Mouse (Mus musculus) hindbrain, embryonic 11.5 days (tissue): ENCODE data around the gene Rexo2. TPM values are rescaled to one million over a fixed set of nuclear protein-coding genes. Genes with fewer than 3 reads are reported as not detected.

Source experiments
- ATAC-seq: fragments of 200-750 bp; cut with Nextera tagmentation; 2 replicates; pipeline ENCODE4 v1.8.0; 2017; ENCODE audit warnings: mild to moderate bottlenecking, moderate TSS enrichment, moderate library complexity; ENCODE audit not compliant: low FRiP score
- DNase-seq: peaks from one replicate; pipeline ENCODE4 v3.0.0-alpha.2; 2015; ENCODE audit warnings: low spot score
- H3K27ac ChIP-seq: fragments of 300-500 bp; sonication (generic); 2 replicates; pipeline ENCODE4 v1.5.1; 2014; ENCODE audit warnings: mild to moderate bottlenecking, low read depth, low read length
- H3K27me3 ChIP-seq: fragments of 300-500 bp; sonication (generic); 2 replicates; pipeline ENCODE4 v1.6.1; 2014; ENCODE audit warnings: mild to moderate bottlenecking, low read length, moderate library complexity, mixed read lengths; ENCODE audit not compliant: control insufficient read depth, insufficient read depth
- H3K36me3 ChIP-seq: fragments of 300-500 bp; sonication (generic); 2 replicates; pipeline ENCODE4 v1.6.1; 2014; ENCODE audit warnings: mild to moderate bottlenecking, low read length, moderate library complexity, mixed read lengths; ENCODE audit not compliant: control insufficient read depth, insufficient read depth
- H3K4me1 ChIP-seq: fragments of 300-500 bp; sonication (generic); replicated peaks from 2 replicates; pipeline ENCODE4 v1.6.1; 2014; ENCODE audit warnings: low read length, mixed read lengths; ENCODE audit not compliant: control insufficient read depth, insufficient read depth
- H3K4me2 ChIP-seq: fragments of 300-500 bp; sonication (generic); replicated peaks from 2 replicates; pipeline ENCODE4 v1.6.1; 2014; ENCODE audit warnings: mild to moderate bottlenecking, low read depth, low read length
- H3K4me3 ChIP-seq: fragments of 300-500 bp; sonication (generic); 2 replicates; pipeline ENCODE4 v1.5.1; 2014; ENCODE audit warnings: low read depth, low read length
- H3K9ac ChIP-seq: fragments of 300-500 bp; sonication (generic); 2 replicates; pipeline ENCODE4 v1.6.1; 2014; ENCODE audit warnings: low read depth, low read length
- H3K9me3 ChIP-seq: fragments of 300-500 bp; sonication (generic); 2 replicates; pipeline ENCODE4 v1.6.1; 2016; ENCODE audit warnings: low read length; ENCODE audit not compliant: control insufficient read depth
- WGBS: fragments of 180-500 bp; shearing (Covaris S2); extraction: QIAGEN DNeasy Blood & Tissue Kit; methylation state at CpG from one replicate; pipeline ENCODE4 v1.1.7; 2014; 5-methylcytosine and 5-hydroxymethylcytosine counted together
- polyA plus RNA-seq: library from polyadenylated mRNA; unstranded; fragments of >200 nt; fragmentation: Nextera tagmentation; extraction: Ambion mirVana; gene quantifications from 2 replicates; pipeline ENCODE4 v1.2.1, GENCODE M21; 2014

Rexo2 gene
- polyA plus RNA-seq, 1 experiment from 2014 or later: 88.0 TPM

DNA sequence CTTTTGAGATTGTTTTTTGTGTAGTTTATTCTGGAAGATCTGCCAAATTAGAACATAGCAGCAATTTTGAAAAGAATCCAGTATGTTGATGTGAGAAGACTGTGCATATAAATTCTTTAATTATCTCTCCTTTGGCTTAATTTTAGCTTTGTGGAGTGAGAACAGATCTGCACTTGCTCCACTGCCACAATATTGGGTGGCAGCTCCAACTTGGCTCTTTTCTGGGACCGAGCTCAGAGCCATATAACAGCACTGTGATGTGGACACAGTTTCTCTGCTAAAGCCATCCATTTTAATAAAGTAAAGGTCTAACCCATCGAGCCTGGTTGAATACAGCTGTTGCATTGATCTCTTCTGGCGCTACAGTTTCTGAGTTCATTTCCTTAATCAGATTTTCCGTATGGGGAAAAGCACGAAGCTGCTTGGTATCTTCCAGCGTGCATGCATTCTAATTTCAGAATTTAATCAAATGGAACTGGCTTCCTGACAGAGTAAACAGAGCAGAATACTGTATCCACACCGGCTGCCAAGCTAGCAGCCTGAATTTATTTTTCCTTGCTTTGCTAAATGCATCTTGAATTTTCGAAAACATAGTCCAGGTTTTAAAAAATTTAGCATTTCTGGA is 24.4 kb upstream of the Rexo2 start:
- DNase-seq: no peak
- Histone ChIP-seq H3K4me3 (no peak overlapping the region), H3K4me1 (no peaks in the 10 kb centered on the region), H3K27me3 (no peaks in the 10 kb centered on the region), H3K36me3 (no peaks in the 10 kb centered on the region), H3K9ac (no peak overlapping the region), H3K27ac (no peak overlapping the region), H3K4me2 (no peak overlapping the region), H3K9me3 (no peaks in the 10 kb centered on the region)
- 80% methylated on average over 8 of the region's 8 CpGs for WGBS
- ATAC-seq: no peak

DNA sequence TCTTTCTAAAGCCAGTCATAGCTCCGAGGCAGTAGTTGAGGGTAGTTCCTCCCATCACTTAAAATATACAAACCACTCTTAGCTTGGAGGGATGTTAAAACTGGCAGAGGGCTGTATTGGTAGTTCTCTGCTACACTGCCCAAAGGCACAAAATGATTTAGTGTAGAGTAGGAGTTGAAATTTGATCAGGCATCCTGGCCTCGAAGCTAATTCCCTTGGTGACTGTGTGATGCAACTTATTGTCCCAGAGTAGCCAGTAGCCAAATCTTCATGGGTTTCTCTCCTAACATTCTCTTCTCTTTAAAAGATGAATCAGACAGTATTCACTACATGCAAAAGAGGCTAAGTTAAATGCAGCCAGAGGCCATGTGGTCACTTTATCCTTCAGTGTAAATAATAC is 22.6 kb upstream of the Rexo2 start:
- Histone ChIP-seq H3K4me2 (no peak overlapping the region), H3K27ac (no peak overlapping the region), H3K9ac (no peak overlapping the region), H3K27me3 (no peaks in the 10 kb centered on the region), H3K36me3 (no peaks in the 10 kb centered on the region), H3K4me1 (no peaks in the 10 kb centered on the region), H3K4me3 (no peak overlapping the region), H3K9me3 (no peaks in the 10 kb centered on the region)
- 74% methylated on average over 2 of the region's 2 CpGs for WGBS
- DNase-seq (no peak), ATAC-seq (no peak)

DNA sequence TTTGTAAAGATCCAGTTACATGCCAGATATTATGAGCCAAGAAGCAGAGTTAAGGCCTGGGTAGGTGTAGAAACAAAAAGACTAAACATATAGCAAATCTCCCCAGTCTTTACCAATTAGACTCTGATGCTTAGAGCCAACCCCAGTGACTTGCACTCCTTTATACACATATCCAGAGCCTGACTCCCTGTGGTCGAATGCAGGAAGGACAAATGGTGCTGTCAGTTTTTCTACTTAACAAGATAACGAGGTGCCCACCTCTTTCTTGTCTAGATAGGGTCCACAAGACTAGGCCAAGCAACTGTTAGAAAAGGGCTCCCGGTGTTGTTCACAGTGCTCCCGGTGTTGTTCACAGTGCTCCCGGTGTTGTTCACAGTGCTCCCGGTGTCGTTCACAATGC is 20.8 kb upstream of the Rexo2 start:
- Histone ChIP-seq H3K36me3 (no peaks in the 10 kb centered on the region), H3K4me3 (no peak overlapping the region), H3K9ac (no peak overlapping the region), H3K4me2 (no peak overlapping the region), H3K27me3 (no peaks in the 10 kb centered on the region), H3K9me3 (no peaks in the 10 kb centered on the region), H3K27ac (no peak overlapping the region), H3K4me1 (no peaks in the 10 kb centered on the region)
- 85% methylated on average over 7 of the region's 7 CpGs for WGBS
- no peak for DNase-seq
- ATAC-seq: no peak

DNA sequence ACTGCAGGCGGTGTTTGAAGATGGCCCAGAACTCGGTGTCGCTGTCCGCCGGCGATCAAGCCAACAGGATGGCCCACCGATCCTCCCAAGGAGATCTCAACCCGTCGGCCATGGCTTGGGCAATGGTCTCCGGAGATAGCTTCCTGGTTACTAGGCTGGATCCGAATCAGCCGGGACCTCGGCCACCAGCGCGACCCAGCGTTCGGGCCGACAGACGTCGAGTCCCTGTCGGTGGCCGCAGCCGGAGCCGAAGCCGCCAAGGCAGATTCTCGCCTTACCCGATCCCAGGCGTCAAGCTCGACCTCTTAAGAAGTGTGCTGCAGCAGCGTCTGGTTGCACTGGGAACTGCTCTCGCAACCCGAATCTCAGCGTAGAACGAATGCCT is 15.1 kb upstream of the Rexo2 start:
- Histone ChIP-seq H3K36me3 (no peaks in the 10 kb centered on the region), H3K4me2 (peak overlapping the region; percentile 83), H3K9me3 (no peaks in the 10 kb centered on the region), H3K9ac (peak overlapping the region; percentile 92), H3K4me3 (peak overlapping the region; percentile 83), H3K27me3 (no peaks in the 10 kb centered on the region), H3K4me1 (peaks cover 4% of the 10 kb centered on the region; the same call in 1 of the 2 replicates), H3K27ac (peak overlapping the region; percentile 77)
- ATAC-seq (peak; percentile 66), DNase-seq (no peak)
- WGBS: 3% methylated on average over 34 of the region's 34 CpGs

- Histone ChIP-seq H3K4me2 (peak within 1 kb of the TSS; percentile 83), H3K4me3 (peak within 1 kb of the TSS; percentile 83), H3K27ac (peak within 1 kb of the TSS; percentile 77), H3K36me3 (no peaks in the 10 kb centered on the region), H3K9me3 (no peaks in the 10 kb centered on the region), H3K4me1 (peaks cover 4% of the 10 kb centered on the region; the same call in 1 of the 2 replicates), H3K27me3 (no peaks in the 10 kb centered on the region), H3K9ac (peak within 1 kb of the TSS; percentile 92)
- under 1% methylated on average over 71 of the region's 72 CpGs for WGBS
- DNase-seq (peak; percentile 98), ATAC-seq (peak; percentile 99)
Observed at GRCm38 (mm10) chr9:48494817-48495547, 14.6 kb upstream of the Rexo2 start, which contains the start of the genes Rbm7 and Gm5617. Rbm7 (minus strand) TSS chr9:48495299. Gm5617 (plus strand) TSS chr9:48495442.

DNA sequence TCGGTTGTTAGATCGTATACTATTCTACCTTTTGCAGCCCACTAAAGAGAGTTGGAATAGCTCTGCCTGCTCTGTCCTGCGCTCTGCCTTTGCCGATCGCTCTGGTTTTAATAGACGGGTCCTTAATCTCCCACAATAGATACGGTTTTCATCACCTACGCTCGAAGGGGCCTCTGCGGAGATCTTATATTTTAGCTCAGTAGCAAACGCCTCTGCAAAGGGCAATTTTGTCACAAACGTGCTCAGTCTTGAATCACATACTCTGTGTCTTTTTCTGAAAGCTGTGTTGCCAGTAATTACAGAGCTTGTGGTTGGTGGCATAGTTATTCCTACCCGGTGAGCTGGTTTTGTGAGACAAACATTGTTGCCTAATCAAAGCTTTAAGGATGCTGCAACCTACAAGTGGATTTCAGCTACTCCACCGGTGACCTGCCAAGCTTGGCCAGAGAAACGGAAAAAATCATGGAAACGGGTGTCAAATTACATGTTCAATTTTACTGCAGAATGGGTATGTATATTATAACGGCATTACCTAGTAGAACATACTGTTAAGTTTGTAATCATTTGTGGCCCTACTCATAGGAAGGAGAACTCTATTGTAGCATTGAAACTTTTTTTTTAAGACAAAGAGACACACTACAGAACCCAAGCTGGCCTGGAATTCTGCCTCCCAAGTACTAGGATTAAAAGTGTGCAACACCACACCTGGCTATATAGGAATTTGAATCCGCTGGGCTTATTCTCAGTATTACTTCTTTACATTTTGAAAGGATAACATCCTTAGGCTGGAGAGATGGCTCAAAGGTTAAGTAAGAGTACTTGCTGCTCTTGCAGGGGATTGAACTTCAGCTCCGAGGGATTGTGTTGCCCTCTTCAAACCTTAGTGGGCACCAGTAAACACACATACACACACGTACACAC is 1.1 kb upstream of the Rexo2 start:
- ATAC-seq (no peak), DNase-seq (peak; percentile 38)
- Histone ChIP-seq H3K27me3 (no peaks in the 10 kb centered on the region), H3K4me1 (no peaks in the 10 kb centered on the region), H3K27ac (no peak overlapping the region), H3K4me2 (peak overlapping the region; percentile 87), H3K36me3 (no peaks in the 10 kb centered on the region), H3K4me3 (peak overlapping the region; percentile 86; the same call in 1 of the 2 replicates), H3K9me3 (no peaks in the 10 kb centered on the region), H3K9ac (no peak overlapping the region)
- 42% methylated on average over 20 of the region's 20 CpGs for WGBS

DNA sequence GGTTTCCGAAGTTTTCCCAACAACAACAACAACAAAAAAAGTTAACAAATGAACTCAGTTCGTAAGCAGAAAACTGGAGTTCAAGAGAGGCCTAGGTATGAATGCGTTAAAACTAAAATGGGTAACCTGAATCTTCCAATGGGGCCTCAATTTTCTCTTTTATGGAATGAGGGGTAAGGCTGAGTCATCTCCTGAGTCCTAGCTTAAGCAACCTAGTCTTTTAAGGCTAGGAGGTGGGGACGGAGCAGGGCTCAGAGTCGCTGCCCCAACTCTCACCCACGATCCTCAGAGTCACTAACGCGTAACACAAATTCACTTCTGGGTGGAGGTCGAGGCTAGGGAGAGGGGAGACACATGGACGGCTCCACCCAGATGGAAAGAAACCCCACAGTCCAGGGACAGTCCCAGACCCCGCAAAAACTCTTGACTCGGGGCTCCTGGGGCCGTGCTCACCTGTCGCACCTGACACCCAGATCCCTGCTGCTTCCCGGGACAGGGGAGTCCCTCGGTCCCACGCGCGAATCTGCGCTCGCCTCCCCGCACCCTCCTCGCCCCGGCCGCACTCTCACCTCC is 499 bp downstream of the Rexo2 start:
- DNase-seq: peak; percentile 38
- Histone ChIP-seq H3K27ac (no peak overlapping the region), H3K4me3 (peak overlapping the region; percentile 86), H3K4me2 (peak overlapping the region; percentile 87), H3K9me3 (no peaks in the 10 kb centered on the region), H3K4me1 (no peaks in the 10 kb centered on the region), H3K9ac (peak overlapping the region; percentile 86), H3K27me3 (no peaks in the 10 kb centered on the region), H3K36me3 (no peaks in the 10 kb centered on the region)
- WGBS: 7% methylated on average over 25 of the region's 25 CpGs
- ATAC-seq: peak; percentile 80

- Histone ChIP-seq H3K4me2 (no peak overlapping the region), H3K9me3 (no peaks in the 10 kb centered on the region), H3K9ac (no peak overlapping the region), H3K4me3 (no peak overlapping the region), H3K27ac (no peak overlapping the region), H3K36me3 (no peaks in the 10 kb centered on the region), H3K4me1 (no peaks in the 10 kb centered on the region), H3K27me3 (no peaks in the 10 kb centered on the region)
- WGBS: 93% methylated on average over 4 of the region's 4 CpGs
- ATAC-seq (no peak), DNase-seq (no peak)
Observed at GRCm38 (mm10) chr9:48478808-48479207, 1.6 kb downstream of the Rexo2 start.
